Mouse (Mus musculus): Measurements from ENCODE around the gene Gm20715. TPM values are rescaled to one million over a fixed set of nuclear protein-coding genes. Genes with fewer than 3 reads are reported as not detected.
"Not testable (repeated sequence)": the region's sequence is repeated elsewhere in the genome, so short reads cannot be mapped to it uniquely, and the experiment has no call there.

Gm20715 gene
- 0.03 TPM in 1 of 2 replicates, not detected in the other for polyA plus RNA-seq (2012; rRNA removed)

GRCm38 (mm10) chr7:6410043-6410442, at the start of gene Gm20715:
Gene Gm20715 (plus strand): TSS chr7:6410277.
- DNase-seq (ENCODE audit: low spot score): peak; percentile 77

- no peak for DNase-seq (ENCODE audit: low spot score)
Observed at GRCm38 (mm10) chr7:6360477-6361060, 49.5 kb upstream of the Gm20715 start.

- no peak for DNase-seq (ENCODE audit: low spot score)
Observed at GRCm38 (mm10) chr7:6361756-6362155, 48.3 kb upstream of the Gm20715 start.

- DNase-seq (ENCODE audit: low spot score): peak; percentile 84
Observed at GRCm38 (mm10) chr7:6362268-6363046, 47.6 kb upstream of the Gm20715 start.

GRCm38 (mm10) chr7:6363047-6363488, 47.0 kb upstream of the Gm20715 start, which contains the start of gene Zfp78:
Gene Zfp78 (plus strand): TSS chr7:6363280.
- DNase-seq (ENCODE audit: low spot score): no peak

GRCm38 (mm10) chr7:6364761-6365160, 45.3 kb upstream of the Gm20715 start:
- no peak for DNase-seq (ENCODE audit: low spot score)

GRCm38 (mm10) chr7:6367185-6367584, 42.9 kb upstream of the Gm20715 start:
- no peak for DNase-seq (ENCODE audit: low spot score)

GRCm38 (mm10) chr7:6368146-6368545, 41.9 kb upstream of the Gm20715 start:
- not testable (repeated sequence) for DNase-seq (ENCODE audit: low spot score)

- DNase-seq (ENCODE audit: low spot score): no peak
Observed at GRCm38 (mm10) chr7:6369460-6369859, 40.6 kb upstream of the Gm20715 start.

GRCm38 (mm10) chr7:6372993-6373392, 37.1 kb upstream of the Gm20715 start:
- no peak for DNase-seq (ENCODE audit: low spot score)

- DNase-seq (ENCODE audit: low spot score): no peak
Observed at GRCm38 (mm10) chr7:6378441-6378840, 31.6 kb upstream of the Gm20715 start.

GRCm38 (mm10) chr7:6381431-6381830, 28.6 kb upstream of the Gm20715 start:
- DNase-seq (ENCODE audit: low spot score): no peak

GRCm38 (mm10) chr7:6383044-6383455, 27.0 kb upstream of the Gm20715 start, which contains the start of gene Zfp28:
Gene Zfp28 (plus strand): TSS chr7:6383295.
- peak; percentile 83 for DNase-seq (ENCODE audit: low spot score)

- no peak for DNase-seq (ENCODE audit: low spot score)
Observed at GRCm38 (mm10) chr7:6384011-6384410, 26.1 kb upstream of the Gm20715 start.

- no peak for DNase-seq (ENCODE audit: low spot score)
Observed at GRCm38 (mm10) chr7:6386995-6387394, 23.1 kb upstream of the Gm20715 start.

- DNase-seq (ENCODE audit: low spot score): no peak
Observed at GRCm38 (mm10) chr7:6388971-6389370, 21.1 kb upstream of the Gm20715 start.

GRCm38 (mm10) chr7:6389449-6389848, 20.6 kb upstream of the Gm20715 start:
- no peak for DNase-seq (ENCODE audit: low spot score)

GRCm38 (mm10) chr7:6397996-6398975, 11.8 kb upstream of the Gm20715 start, which contains the start of gene Smim17:
Gene Smim17 (plus strand): TSS chr7:6398715.
- no peak for DNase-seq (ENCODE audit: low spot score)

- no peak for DNase-seq (ENCODE audit: low spot score)
Observed at GRCm38 (mm10) chr7:6414626-6415441, 4.8 kb downstream of the Gm20715 start.

- no peak for DNase-seq (ENCODE audit: low spot score)
Observed at GRCm38 (mm10) chr7:6415442-6415787, 5.3 kb downstream of the Gm20715 start.

- DNase-seq (ENCODE audit: low spot score): no peak
Observed at GRCm38 (mm10) chr7:6419894-6420293, 9.8 kb downstream of the Gm20715 start.
